Mouse (Mus musculus): ENCODE measurements at regions not wholly inside any gene's neighbourhood (a gene's known extent, or its start where the extent isn't known, plus 50 kb on each side); places are given as distances from the start of the nearest gene placed in this dataset.

- DNase-seq = no peak
These were observed 50.3 kb upstream of the Pias1 start for GRCm38 (mm10) chr9:63038031-63038430.
